ENCODE assay signal across 7 mouse cellular contexts in genomic region chr15:77003868-77004215, GRCm38 (mm10). TPM values are rescaled to one million over a fixed set of nuclear protein-coding genes. Genes with fewer than 3 reads are reported as not detected.
DNase-seq lines count a peak whose midpoint lies in the region; ATAC-seq and TF ChIP-seq lines count a peak whose summit lies in the region.

No protein-coding gene starts in this region.

- no peak for TF ChIP-seq POLR2A in bone marrow macrophage, adult 2 months (IDR thresholded peaks at IDR 0.05; ENCODE audit: borderline replicate concordance, low read depth, low read length)

- WGBS in forebrain, embryonic 15.5 days: 24% methylated on average over 3 of the region's 3 CpGs
- 17% methylated on average over 3 of the region's 3 CpGs for WGBS in intestine, embryonic 16.5 days
- WGBS in lung, embryonic 14.5 days: 11% methylated on average over 3 of the region's 3 CpGs
- WGBS in stomach, embryonic 16.5 days: 7% methylated on average over 3 of the region's 3 CpGs

- 0 out of 2 replicates have a peak, but pooled peaks have one; percentile 32 for ATAC-seq in forebrain, embryonic 15.5 days (replicated peaks)
- 0 out of 2 replicates have a peak, but pooled peaks have one; percentile 46 for ATAC-seq in intestine, embryonic 16.5 days
- no peak; the same call in 1 of the 2 replicates for ATAC-seq in lung, embryonic 14.5 days (ENCODE audit: insufficient read depth)
- ATAC-seq in stomach, embryonic 16.5 days (ENCODE audit: insufficient read depth, low FRiP score): peak; percentile 51; the same call in 1 of the 2 replicates

- TF ChIP-seq CTCF in bone marrow macrophage, adult 2 months (IDR thresholded peaks at IDR 0.05; ENCODE audit: low read depth, low read length): peak; percentile 41; the same call in 1 of the 2 replicates
- TF ChIP-seq CTCF in lung, embryonic 14.5 days (IDR thresholded peaks at IDR 0.05; ENCODE audit: low read depth): peak; percentile 93

- H3K4me1 ChIP-seq in bone marrow macrophage, adult 2 months (ENCODE audit: control insufficient read depth, insufficient read depth, low read length): no peaks in the 10 kb centered on the region
- peaks cover 5% of the 10 kb centered on the region; the same call in 1 of the 2 replicates for H3K4me1 ChIP-seq in forebrain, embryonic 15.5 days
- H3K4me1 ChIP-seq in intestine, embryonic 16.5 days (ENCODE audit: control insufficient read depth, insufficient read depth, low read length): no peaks in the 10 kb centered on the region
- no peaks in the 10 kb centered on the region for H3K4me1 ChIP-seq in lung, embryonic 14.5 days (ENCODE audit: insufficient read depth)
- H3K4me1 ChIP-seq in stomach, embryonic 16.5 days (ENCODE audit: control insufficient read depth, insufficient read depth, low read length): no peaks in the 10 kb centered on the region

- H3K4me3 ChIP-seq in bone marrow macrophage, adult 2 months (ENCODE audit: insufficient read depth, low read length): no peak overlapping the region
- no peak overlapping the region for H3K4me3 ChIP-seq in forebrain, embryonic 15.5 days
- H3K4me3 ChIP-seq in intestine, embryonic 16.5 days (ENCODE audit: low read length): no peak overlapping the region
- H3K4me3 ChIP-seq in lung, embryonic 14.5 days (ENCODE audit: low read depth, low read length): no peak overlapping the region
- H3K4me3 ChIP-seq in stomach, embryonic 16.5 days (replicated peaks; ENCODE audit: low read length): no peak overlapping the region

- no peaks in the 10 kb centered on the region for H3K9me3 ChIP-seq in forebrain, embryonic 15.5 days
- no peaks in the 10 kb centered on the region for H3K9me3 ChIP-seq in intestine, embryonic 16.5 days (ENCODE audit: control insufficient read depth, low read length)
- H3K9me3 ChIP-seq in lung, embryonic 14.5 days (ENCODE audit: low read depth, low read length): no peaks in the 10 kb centered on the region
- H3K9me3 ChIP-seq in stomach, embryonic 16.5 days (replicated peaks; ENCODE audit: control insufficient read depth, low read length): no peaks in the 10 kb centered on the region

- H3K27ac ChIP-seq in bone marrow macrophage, adult 2 months (ENCODE audit: insufficient read depth, low read depth, low read length): no peak overlapping the region
- no peak overlapping the region for H3K27ac ChIP-seq in forebrain, embryonic 15.5 days (replicated peaks)
- no peak overlapping the region for H3K27ac ChIP-seq in intestine, embryonic 16.5 days (ENCODE audit: low read length)
- no peak overlapping the region for H3K27ac ChIP-seq in lung, embryonic 14.5 days (ENCODE audit: low read depth)
- no peak overlapping the region for H3K27ac ChIP-seq in stomach, embryonic 16.5 days (ENCODE audit: low read length)

- H3K9ac ChIP-seq in forebrain, embryonic 15.5 days (replicated peaks): no peak overlapping the region
- no peak overlapping the region for H3K9ac ChIP-seq in intestine, embryonic 16.5 days (ENCODE audit: low read depth, low read length)
- no peak overlapping the region for H3K9ac ChIP-seq in lung, embryonic 14.5 days
- no peak overlapping the region for H3K9ac ChIP-seq in stomach, embryonic 16.5 days (ENCODE audit: low read length)

- no peaks in the 10 kb centered on the region for H3K36me3 ChIP-seq in forebrain, embryonic 15.5 days
- no peaks in the 10 kb centered on the region for H3K36me3 ChIP-seq in intestine, embryonic 16.5 days (ENCODE audit: control insufficient read depth, insufficient read depth, low read length)
- H3K36me3 ChIP-seq in lung, embryonic 14.5 days (ENCODE audit: insufficient read depth): no peaks in the 10 kb centered on the region
- no peaks in the 10 kb centered on the region for H3K36me3 ChIP-seq in stomach, embryonic 16.5 days (ENCODE audit: control insufficient read depth, insufficient read depth, low read length)

- H3K27me3 ChIP-seq in forebrain, embryonic 15.5 days: no peaks in the 10 kb centered on the region
- no peaks in the 10 kb centered on the region; the same call in 1 of the 2 replicates for H3K27me3 ChIP-seq in intestine, embryonic 16.5 days (replicated peaks; ENCODE audit: control insufficient read depth, insufficient read depth, low read length)
- H3K27me3 ChIP-seq in lung, embryonic 14.5 days (ENCODE audit: insufficient read depth, low read length): no peaks in the 10 kb centered on the region
- peaks cover 6% of the 10 kb centered on the region; the same call in 1 of the 2 replicates for H3K27me3 ChIP-seq in stomach, embryonic 16.5 days (ENCODE audit: control insufficient read depth, insufficient read depth, low read length)

- H3K4me2 ChIP-seq in forebrain, embryonic 15.5 days (replicated peaks): no peak overlapping the region
- no peak overlapping the region for H3K4me2 ChIP-seq in intestine, embryonic 16.5 days (ENCODE audit: low read depth, low read length)
- H3K4me2 ChIP-seq in lung, embryonic 14.5 days: no peak overlapping the region
- no peak overlapping the region for H3K4me2 ChIP-seq in stomach, embryonic 16.5 days (ENCODE audit: low read depth, low read length)

- DNase-seq in urinary bladder, postnatal 14 days (ENCODE audit: low spot score): peak; percentile 44
- no peak for DNase-seq in urinary bladder, adult 18-20 months (ENCODE audit: low spot score in 2 of 2)
- DNase-seq in lung, embryonic 14.5 days: peak; percentile 78

RNA-seq across cellular contexts. Expression of gene Apol6, which starts 40.7 kb away (rescaled TPM):
- not detected in 2 replicates for polyA plus RNA-seq in bone marrow macrophage, adult 2 months (2012; ENCODE audit: insufficient read depth, insufficient read length, missing spikeins)
- not detected in 2 replicates for polyA plus RNA-seq in forebrain, embryonic 15.5 days (2015; fragmentation: Nextera tagmentation; extraction: Ambion mirVana)
- 0.38 and 0.42 TPM in 2 replicates for polyA plus RNA-seq in intestine, embryonic 16.5 days (2015; fragmentation: Nextera tagmentation; extraction: Ambion mirVana)
- 0.09 and 0.12 TPM in 2 replicates for polyA plus RNA-seq in lung, embryonic 14.5 days (2014; fragmentation: Nextera tagmentation; extraction: Ambion mirVana)
- 0.06 and 0.16 TPM in 2 replicates for polyA plus RNA-seq in stomach, embryonic 16.5 days (2015; fragmentation: Nextera tagmentation; extraction: Ambion mirVana)

RNA-seq across cellular contexts. Expression of gene Mb, which starts 46.6 kb away (rescaled TPM):
- 1.1 TPM in 1 of 2 replicates, not detected in the other for polyA plus RNA-seq in bone marrow macrophage, adult 2 months (2012; ENCODE audit: insufficient read depth, insufficient read length, missing spikeins)
- polyA plus RNA-seq in forebrain, embryonic 15.5 days (2015; fragmentation: Nextera tagmentation; extraction: Ambion mirVana): 0.31 TPM in 1 of 2 replicates, not detected in the other
- polyA plus RNA-seq in intestine, embryonic 16.5 days (2015; fragmentation: Nextera tagmentation; extraction: Ambion mirVana): 0.48 and 0.56 TPM in 2 replicates
- polyA plus RNA-seq in lung, embryonic 14.5 days (2014; fragmentation: Nextera tagmentation; extraction: Ambion mirVana): 0.51 and 1.3 TPM in 2 replicates
- 1.6 and 2.5 TPM in 2 replicates for polyA plus RNA-seq in stomach, embryonic 16.5 days (2015; fragmentation: Nextera tagmentation; extraction: Ambion mirVana)

RNA-seq across cellular contexts. Expression of gene 1110038F14Rik, which starts 55.5 kb away (rescaled TPM):
- polyA plus RNA-seq in bone marrow macrophage, adult 2 months (2012; ENCODE audit: insufficient read depth, insufficient read length, missing spikeins): 25.0 and 28.1 TPM in 2 replicates
- 60.7 and 63.8 TPM in 2 replicates for polyA plus RNA-seq in forebrain, embryonic 15.5 days (2015; fragmentation: Nextera tagmentation; extraction: Ambion mirVana)
- polyA plus RNA-seq in intestine, embryonic 16.5 days (2015; fragmentation: Nextera tagmentation; extraction: Ambion mirVana): 52.1 and 57.1 TPM in 2 replicates
- polyA plus RNA-seq in lung, embryonic 14.5 days (2014; fragmentation: Nextera tagmentation; extraction: Ambion mirVana): 81.0 and 85.2 TPM in 2 replicates
- 59.9 and 63.6 TPM in 2 replicates for polyA plus RNA-seq in stomach, embryonic 16.5 days (2015; fragmentation: Nextera tagmentation; extraction: Ambion mirVana)

Comparison
In these comparisons a context has a peak if more than half of its experiments do, and no peak if none do; other contexts are left out.
1. DNase-seq: peak in urinary bladder, postnatal 14 days (single experiment) and lung, embryonic 14.5 days (single experiment); none in urinary bladder, adult 18-20 months (0 of 2).